Mouse (Mus musculus): ENCODE results near the gene Siglecf. TPM values are rescaled to one million over a fixed set of nuclear protein-coding genes. Genes with fewer than 3 reads are reported as not detected.
"Not testable (repeated sequence)": the region's sequence is repeated elsewhere in the genome, so short reads cannot be mapped to it uniquely, and the experiment has no call there.

The Siglecf gene
- polyA plus RNA-seq, 1 experiment from 2014 or later = 0.35 TPM

GRCm38 (mm10) chr7:43344020-43344419 lies 7.1 kb upstream of the Siglecf start:
- Histone ChIP-seq H3K9ac (no peak overlapping the region), H3K27ac (no peak overlapping the region), H3K9me3 (no peaks in the 10 kb centered on the region), H3K4me1 (no peaks in the 10 kb centered on the region), H3K4me2 (no peak overlapping the region), H3K36me3 (no peaks in the 10 kb centered on the region), H3K27me3 (no peaks in the 10 kb centered on the region), H3K4me3 (no peak overlapping the region)
- ATAC-seq (ENCODE audit: insufficient number of reproducible peaks, low FRiP score, low TSS enrichment, low read depth) = no peak
- 74% methylated on average over 2 of the region's 2 CpGs for WGBS

- Histone ChIP-seq H3K4me2 (no peak overlapping the region), H3K36me3 (no peaks in the 10 kb centered on the region), H3K9ac (no peak overlapping the region), H3K27ac (no peak overlapping the region), H3K9me3 (no peaks in the 10 kb centered on the region), H3K27me3 (no peaks in the 10 kb centered on the region), H3K4me1 (no peaks in the 10 kb centered on the region), H3K4me3 (no peak overlapping the region)
- WGBS = 83% methylated on average over 4 of the region's 4 CpGs
- no peak for ATAC-seq (ENCODE audit: insufficient number of reproducible peaks, low FRiP score, low TSS enrichment, low read depth)
These were observed 6.7 kb upstream of the Siglecf start for GRCm38 (mm10) chr7:43344491-43344890.

- Histone ChIP-seq H3K4me3 (no peak overlapping the region), H3K27ac (no peak overlapping the region), H3K9me3 (no peaks in the 10 kb centered on the region), H3K4me2 (no peak overlapping the region), H3K27me3 (no peaks in the 10 kb centered on the region), H3K36me3 (no peaks in the 10 kb centered on the region), H3K9ac (no peak overlapping the region), H3K4me1 (no peaks in the 10 kb centered on the region)
- 71% methylated on average over 4 of the region's 4 CpGs for WGBS
- ATAC-seq (ENCODE audit: insufficient number of reproducible peaks, low FRiP score, low TSS enrichment, low read depth) = no peak
These were observed 5.0 kb upstream of the Siglecf start for GRCm38 (mm10) chr7:43346148-43346547.

- Histone ChIP-seq H3K36me3 (no peaks in the 10 kb centered on the region), H3K27me3 (no peaks in the 10 kb centered on the region), H3K4me3 (no peak overlapping the region), H3K27ac (no peak overlapping the region), H3K9ac (no peak overlapping the region), H3K4me1 (no peaks in the 10 kb centered on the region), H3K4me2 (no peak overlapping the region), H3K9me3 (no peaks in the 10 kb centered on the region)
- no peak for ATAC-seq (ENCODE audit: insufficient number of reproducible peaks, low FRiP score, low TSS enrichment, low read depth)
- 46% methylated on average over 1 of the region's 1 CpGs for whole genome bisulfite sequencing
These were observed 4.6 kb upstream of the Siglecf start for GRCm38 (mm10) chr7:43346571-43346970.

GRCm38 (mm10) chr7:43349623-43350022 lies 1.5 kb upstream of the Siglecf start:
- H3K27me3 ChIP-seq; H3K36me3 ChIP-seq; H3K27ac ChIP-seq; H3K9me3 ChIP-seq; H3K4me3 ChIP-seq; H3K9ac ChIP-seq; H3K4me2 ChIP-seq; H3K4me1 ChIP-seq; ATAC-seq (ENCODE audit: insufficient number of reproducible peaks, low FRiP score, low TSS enrichment, low read depth): not testable (repeated sequence)
- 72% methylated on average over 5 of the region's 5 CpGs for WGBS

- WGBS = 66% methylated on average over 4 of the region's 4 CpGs
- Histone ChIP-seq H3K36me3 (no peaks in the 10 kb centered on the region), H3K4me2 (no peak overlapping the region), H3K27ac (no peak overlapping the region), H3K4me3 (no peak overlapping the region), H3K4me1 (no peaks in the 10 kb centered on the region; the same call in 1 of the 2 replicates), H3K27me3 (no peaks in the 10 kb centered on the region), H3K9ac (no peak overlapping the region), H3K9me3 (no peaks in the 10 kb centered on the region)
- no peak for ATAC-seq (ENCODE audit: insufficient number of reproducible peaks, low FRiP score, low TSS enrichment, low read depth)
These were observed 2.0 kb downstream of the Siglecf start for GRCm38 (mm10) chr7:43353118-43353517.

- H3K36me3 ChIP-seq = no peaks in the 10 kb centered on the region
- no peak for ATAC-seq (ENCODE audit: insufficient number of reproducible peaks, low FRiP score, low TSS enrichment, low read depth)
- no peak overlapping the region for H3K9ac ChIP-seq
- no peak overlapping the region for H3K4me2 ChIP-seq
- no peaks in the 10 kb centered on the region; the same call in 1 of the 2 replicates for H3K4me1 ChIP-seq
- H3K4me3 ChIP-seq = no peak overlapping the region
- H3K9me3 ChIP-seq = no peaks in the 10 kb centered on the region
- H3K27ac ChIP-seq = no peak overlapping the region
- 89% methylated on average over 4 of the region's 4 CpGs for WGBS
- H3K27me3 ChIP-seq = no peaks in the 10 kb centered on the region
These were observed 2.6 kb downstream of the Siglecf start for GRCm38 (mm10) chr7:43353758-43354157.

GRCm38 (mm10) chr7:43354893-43355835 lies 4.0 kb downstream of the Siglecf start:
- no peak for ATAC-seq (ENCODE audit: insufficient number of reproducible peaks, low FRiP score, low TSS enrichment, low read depth)
- Histone ChIP-seq H3K4me3 (no peak overlapping the region), H3K4me1 (no peaks in the 10 kb centered on the region; the same call in 1 of the 2 replicates), H3K27me3 (no peaks in the 10 kb centered on the region), H3K9me3 (no peaks in the 10 kb centered on the region), H3K36me3 (no peaks in the 10 kb centered on the region), H3K27ac (no peak overlapping the region), H3K9ac (no peak overlapping the region), H3K4me2 (no peak overlapping the region)
- 8% methylated on average over 12 of the region's 12 CpGs for WGBS

- no peak overlapping the region for H3K4me3 ChIP-seq
- H3K36me3 ChIP-seq = no peaks in the 10 kb centered on the region
- no peaks in the 10 kb centered on the region; the same call in 1 of the 2 replicates for H3K4me1 ChIP-seq
- no peak overlapping the region for H3K9ac ChIP-seq
- no peak overlapping the region for H3K4me2 ChIP-seq
- no peaks in the 10 kb centered on the region for H3K27me3 ChIP-seq
- ATAC-seq (ENCODE audit: insufficient number of reproducible peaks, low FRiP score, low TSS enrichment, low read depth) = no peak
- WGBS = 83% methylated on average over 3 of the region's 3 CpGs
- no peaks in the 10 kb centered on the region for H3K9me3 ChIP-seq
- H3K27ac ChIP-seq = no peak overlapping the region
These were observed 7.4 kb downstream of the Siglecf start for GRCm38 (mm10) chr7:43358556-43358955.

- no peak for ATAC-seq (ENCODE audit: insufficient number of reproducible peaks, low FRiP score, low TSS enrichment, low read depth)
- H3K27ac ChIP-seq = no peak overlapping the region
- no peak overlapping the region for H3K9ac ChIP-seq
- H3K4me2 ChIP-seq = no peak overlapping the region
- H3K27me3 ChIP-seq = no peaks in the 10 kb centered on the region
- WGBS = 80% methylated on average over 1 of the region's 1 CpGs
- H3K36me3 ChIP-seq = no peaks in the 10 kb centered on the region
- no peaks in the 10 kb centered on the region for H3K9me3 ChIP-seq
- no peak overlapping the region for H3K4me3 ChIP-seq
- no peaks in the 10 kb centered on the region for H3K4me1 ChIP-seq
These were observed 10.3 kb downstream of the Siglecf start for GRCm38 (mm10) chr7:43361442-43361841.

- Histone ChIP-seq H3K9ac (no peak overlapping the region), H3K36me3 (no peaks in the 10 kb centered on the region), H3K9me3 (no peaks in the 10 kb centered on the region), H3K4me3 (no peak overlapping the region), H3K4me1 (no peaks in the 10 kb centered on the region), H3K27ac (no peak overlapping the region), H3K4me2 (no peak overlapping the region), H3K27me3 (no peaks in the 10 kb centered on the region)
- ATAC-seq (ENCODE audit: insufficient number of reproducible peaks, low FRiP score, low TSS enrichment, low read depth) = no peak
- WGBS = 68% methylated on average over 4 of the region's 4 CpGs
These were observed 10.9 kb downstream of the Siglecf start for GRCm38 (mm10) chr7:43362021-43362420.

- no peak for ATAC-seq (ENCODE audit: insufficient number of reproducible peaks, low FRiP score, low TSS enrichment, low read depth)
- H3K9me3 ChIP-seq = no peaks in the 10 kb centered on the region
- no peaks in the 10 kb centered on the region for H3K4me1 ChIP-seq
- no peak overlapping the region for H3K9ac ChIP-seq
- H3K36me3 ChIP-seq = no peaks in the 10 kb centered on the region
- 14% methylated on average over 5 of the region's 5 CpGs for WGBS
- H3K27ac ChIP-seq = no peak overlapping the region
- no peaks in the 10 kb centered on the region for H3K27me3 ChIP-seq
- H3K4me3 ChIP-seq = no peak overlapping the region
- no peak overlapping the region for H3K4me2 ChIP-seq
These were observed 27.1 kb downstream of the Siglecf start for GRCm38 (mm10) chr7:43378226-43378625.

Data from limb, embryonic 15.5 days (tissue).